Mouse (Mus musculus): ENCODE results near the gene Klb.
"Not testable (repeated sequence)": the region's sequence is repeated elsewhere in the genome, so short reads cannot be mapped to it uniquely, and the experiment has no call there.

Klb gene

GRCm38 (mm10) chr5:65348168-65348567 is at the start of gene Klb:
Gene Klb, plus strand, starts transcription at chr5:65348314.
- no peak for DNase-seq (ENCODE audit: low read depth)

GRCm38 (mm10) chr5:65299623-65300022 is 48.5 kb upstream of the Klb start:
- DNase-seq (ENCODE audit: low read depth): not testable (repeated sequence)

- DNase-seq (ENCODE audit: low read depth): no peak
These were observed 48.0 kb upstream of the Klb start for GRCm38 (mm10) chr5:65300121-65300520.

- no peak for DNase-seq (ENCODE audit: low read depth)
These were observed 42.6 kb upstream of the Klb start for GRCm38 (mm10) chr5:65305516-65305915.

- DNase-seq (ENCODE audit: low read depth): no peak
These were observed 39.9 kb upstream of the Klb start for GRCm38 (mm10) chr5:65308208-65308607.

GRCm38 (mm10) chr5:65308866-65309265 is 39.2 kb upstream of the Klb start:
- no peak for DNase-seq (ENCODE audit: low read depth)

GRCm38 (mm10) chr5:65319176-65319575 is 28.9 kb upstream of the Klb start:
- no peak for DNase-seq (ENCODE audit: low read depth)

GRCm38 (mm10) chr5:65322165-65322564 is 25.9 kb upstream of the Klb start:
- DNase-seq (ENCODE audit: low read depth): peak; percentile 61

- no peak for DNase-seq (ENCODE audit: low read depth)
These were observed 23.8 kb upstream of the Klb start for GRCm38 (mm10) chr5:65324271-65324670.

- DNase-seq (ENCODE audit: low read depth): no peak
These were observed 23.3 kb upstream of the Klb start for GRCm38 (mm10) chr5:65324758-65325355.

GRCm38 (mm10) chr5:65326212-65326611 is 21.9 kb upstream of the Klb start:
- peak; percentile 69 for DNase-seq (ENCODE audit: low read depth)

GRCm38 (mm10) chr5:65329971-65330370 is 18.1 kb upstream of the Klb start:
- no peak for DNase-seq (ENCODE audit: low read depth)

GRCm38 (mm10) chr5:65334788-65335187 is 13.3 kb upstream of the Klb start:
- no peak for DNase-seq (ENCODE audit: low read depth)

GRCm38 (mm10) chr5:65335298-65336074 is 12.6 kb upstream of the Klb start, which contains the start of gene Rfc1:
Gene Rfc1, minus strand, starts transcription at chr5:65335670.
- DNase-seq (ENCODE audit: low read depth): peak; percentile 90

GRCm38 (mm10) chr5:65336075-65336355 is 12.1 kb upstream of the Klb start:
- DNase-seq (ENCODE audit: low read depth): no peak

- DNase-seq (ENCODE audit: low read depth): peak; percentile 23
These were observed 9.7 kb upstream of the Klb start for GRCm38 (mm10) chr5:65338394-65338793.

GRCm38 (mm10) chr5:65340167-65340566 is 7.9 kb upstream of the Klb start:
- DNase-seq (ENCODE audit: low read depth): no peak

- no peak for DNase-seq (ENCODE audit: low read depth)
These were observed 2.4 kb downstream of the Klb start for GRCm38 (mm10) chr5:65350508-65350907.

GRCm38 (mm10) chr5:65354097-65354496 is 6.0 kb downstream of the Klb start:
- DNase-seq (ENCODE audit: low read depth): no peak

- DNase-seq (ENCODE audit: low read depth): no peak
These were observed 6.9 kb downstream of the Klb start for GRCm38 (mm10) chr5:65354985-65355384.

- no peak for DNase-seq (ENCODE audit: low read depth)
These were observed 8.7 kb downstream of the Klb start for GRCm38 (mm10) chr5:65356851-65357250.

GRCm38 (mm10) chr5:65357771-65358170 is 9.7 kb downstream of the Klb start:
- DNase-seq (ENCODE audit: low read depth): no peak

- no peak for DNase-seq (ENCODE audit: low read depth)
These were observed 19.7 kb downstream of the Klb start for GRCm38 (mm10) chr5:65367837-65368236.

GRCm38 (mm10) chr5:65371551-65371950 is 23.4 kb downstream of the Klb start:
- DNase-seq (ENCODE audit: low read depth): no peak

Measured in naive thymus-derived CD4-positive, alpha-beta T cell, adult 2 months (primary cell).